Mouse (Mus musculus) small intestine, adult 2 months (tissue): ENCODE data around the gene Teddm1b.

ENCODE experiments used
- CTCF ChIP-seq: fragments of 200-500 bp; IDR thresholded peaks from 2 replicates; pipeline ENCODE4 v1.5.1; 2012; ENCODE audit warnings: low read depth, mild to moderate bottlenecking, control low read depth, inconsistent platforms, low read length, moderate library complexity, mixed read lengths; ENCODE audit not compliant: insufficient replicate concordance, insufficient read length; ENCODE audit errors: extremely low read depth
- POLR2A ChIP-seq: fragments of 200-500 bp; IDR thresholded peaks from 2 replicates; pipeline ENCODE4 v1.6.1; 2012; ENCODE audit warnings: low read depth, mild to moderate bottlenecking, control low read depth, inconsistent platforms, low read length, moderate library complexity

DNA sequence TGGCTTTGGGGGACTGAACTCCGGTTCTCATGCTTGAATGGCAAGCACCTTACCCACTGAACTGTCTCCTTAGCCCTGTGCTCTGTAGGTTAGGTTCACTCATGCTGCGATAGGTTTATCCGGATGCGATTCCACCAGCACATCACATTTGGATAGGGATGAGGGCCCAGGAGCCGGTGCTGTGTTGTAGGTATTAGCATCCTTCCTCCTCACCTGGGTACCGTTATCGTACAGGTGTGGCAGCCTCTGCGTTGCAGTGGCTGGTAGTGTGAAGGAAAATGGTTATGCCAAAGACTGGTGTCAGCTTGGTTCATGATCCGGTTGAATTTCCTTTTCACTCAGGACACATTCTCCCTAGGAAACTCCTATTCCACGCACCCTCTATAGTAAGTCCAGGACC lies 16.0 kb downstream of the Teddm1b start:
- TF ChIP-seq POLR2A (no peak), CTCF (no peak)
